Mouse (Mus musculus): ENCODE results near the gene Lcn5. TPM values are rescaled to one million over a fixed set of nuclear protein-coding genes. Genes with fewer than 3 reads are reported as not detected.

Lcn5 gene
- polyA plus RNA-seq, 1 experiment from 2014 or later: not detected

GRCm38 (mm10) chr2:25661245-25661970 lies 3.7 kb downstream of the Lcn5 start:
- Histone ChIP-seq H3K4me1 (ENCODE audit: control insufficient read depth, insufficient read depth, low read length) (no peaks in the 10 kb centered on the region), H3K4me3 (ENCODE audit: low read length) (no peak overlapping the region), H3K4me2 (ENCODE audit: low read depth, low read length) (no peak overlapping the region), H3K27me3 (ENCODE audit: control insufficient read depth, insufficient read depth, low read length) (no peaks in the 10 kb centered on the region), H3K36me3 (ENCODE audit: control insufficient read depth, insufficient read depth) (no peaks in the 10 kb centered on the region), H3K9ac (ENCODE audit: low read length) (no peak overlapping the region), H3K27ac (ENCODE audit: low read length) (no peak overlapping the region), H3K9me3 (replicated peaks; ENCODE audit: control insufficient read depth, low read length) (no peaks in the 10 kb centered on the region)
- 76% methylated on average over 6 of the region's 6 CpGs for WGBS
- ATAC-seq (replicated peaks; ENCODE audit: extremely low read depth, insufficient read depth, low FRiP score): no peak

DNA sequence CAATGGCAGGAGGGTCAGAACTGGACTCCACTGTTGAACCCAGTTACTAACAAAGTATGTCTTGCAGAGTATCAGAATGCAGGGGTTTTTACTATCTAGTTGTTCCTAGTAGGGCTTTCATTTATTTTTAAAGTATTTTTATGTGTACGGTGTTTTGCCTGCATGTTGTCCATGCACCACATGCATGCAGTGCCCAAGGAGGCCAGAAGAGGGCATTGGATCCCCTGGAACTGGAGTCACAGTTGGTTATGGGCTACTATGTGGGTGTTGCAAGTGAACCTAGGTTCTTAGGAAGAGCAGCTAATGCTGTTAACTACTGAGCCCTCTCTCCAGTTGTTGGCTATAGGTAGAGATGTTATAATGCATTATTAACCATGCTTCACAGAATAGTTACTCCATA lies 5.8 kb downstream of the Lcn5 start:
- no peaks in the 10 kb centered on the region for H3K36me3 ChIP-seq (ENCODE audit: control insufficient read depth, insufficient read depth)
- H3K9me3 ChIP-seq (replicated peaks; ENCODE audit: control insufficient read depth, low read length): no peaks in the 10 kb centered on the region
- H3K4me3 ChIP-seq (ENCODE audit: low read length): no peak overlapping the region
- H3K4me2 ChIP-seq (ENCODE audit: low read depth, low read length): no peak overlapping the region
- no peak overlapping the region for H3K27ac ChIP-seq (ENCODE audit: low read length)
- H3K27me3 ChIP-seq (ENCODE audit: control insufficient read depth, insufficient read depth, low read length): no peaks in the 10 kb centered on the region
- no peak overlapping the region for H3K9ac ChIP-seq (ENCODE audit: low read length)
- H3K4me1 ChIP-seq (ENCODE audit: control insufficient read depth, insufficient read depth, low read length): no peaks in the 10 kb centered on the region
- WGBS: 57% methylated on average over 1 of the region's 1 CpGs
- ATAC-seq (replicated peaks; ENCODE audit: extremely low read depth, insufficient read depth, low FRiP score): no peak

GRCm38 (mm10) chr2:25664125-25664524 lies 6.4 kb downstream of the Lcn5 start:
- Histone ChIP-seq H3K27me3 (ENCODE audit: control insufficient read depth, insufficient read depth, low read length) (no peaks in the 10 kb centered on the region), H3K4me3 (ENCODE audit: low read length) (no peak overlapping the region), H3K27ac (ENCODE audit: low read length) (no peak overlapping the region), H3K4me2 (ENCODE audit: low read depth, low read length) (no peak overlapping the region), H3K9ac (ENCODE audit: low read length) (no peak overlapping the region), H3K36me3 (ENCODE audit: control insufficient read depth, insufficient read depth) (no peaks in the 10 kb centered on the region), H3K4me1 (ENCODE audit: control insufficient read depth, insufficient read depth, low read length) (no peaks in the 10 kb centered on the region), H3K9me3 (replicated peaks; ENCODE audit: control insufficient read depth, low read length) (no peaks in the 10 kb centered on the region)
- no peak for ATAC-seq (replicated peaks; ENCODE audit: extremely low read depth, insufficient read depth, low FRiP score)
- WGBS: 68% methylated on average over 5 of the region's 5 CpGs

DNA sequence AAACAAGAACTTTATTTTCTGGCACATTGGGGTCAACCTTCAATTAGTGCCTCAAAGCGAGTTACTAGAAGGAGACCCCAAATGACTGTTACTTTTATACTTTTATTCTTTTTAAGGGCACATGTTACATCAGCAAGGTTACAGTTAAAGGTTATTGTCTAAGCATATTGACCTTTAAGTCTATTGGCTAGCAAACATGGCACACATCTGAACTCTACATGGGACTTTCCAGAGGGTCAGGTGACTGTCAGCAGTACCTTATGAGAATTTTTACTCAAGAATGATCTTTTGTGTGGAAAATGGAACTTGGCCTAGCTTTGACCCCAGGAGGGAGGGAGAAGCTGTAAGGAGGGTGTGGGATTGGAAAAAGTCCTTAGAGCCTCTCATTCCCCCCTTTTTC lies 8.8 kb downstream of the Lcn5 start:
- no peak for ATAC-seq (replicated peaks; ENCODE audit: extremely low read depth, insufficient read depth, low FRiP score)
- H3K27ac ChIP-seq (ENCODE audit: low read length): no peak overlapping the region
- H3K4me3 ChIP-seq (ENCODE audit: low read length): no peak overlapping the region
- H3K36me3 ChIP-seq (ENCODE audit: control insufficient read depth, insufficient read depth): no peaks in the 10 kb centered on the region
- H3K9ac ChIP-seq (ENCODE audit: low read length): no peak overlapping the region
- H3K9me3 ChIP-seq (replicated peaks; ENCODE audit: control insufficient read depth, low read length): no peaks in the 10 kb centered on the region
- H3K27me3 ChIP-seq (ENCODE audit: control insufficient read depth, insufficient read depth, low read length): no peaks in the 10 kb centered on the region
- H3K4me1 ChIP-seq (ENCODE audit: control insufficient read depth, insufficient read depth, low read length): no peaks in the 10 kb centered on the region
- no peak overlapping the region for H3K4me2 ChIP-seq (ENCODE audit: low read depth, low read length)
- WGBS: 56% methylated on average over 1 of the region's 1 CpGs

- Histone ChIP-seq H3K4me2 (ENCODE audit: low read depth, low read length) (no peak within 1 kb of the TSS), H3K9me3 (replicated peaks; ENCODE audit: control insufficient read depth, low read length) (no peaks in the 10 kb centered on the region), H3K4me3 (ENCODE audit: low read length) (no peak within 1 kb of the TSS), H3K9ac (ENCODE audit: low read length) (no peak within 1 kb of the TSS), H3K4me1 (ENCODE audit: control insufficient read depth, insufficient read depth, low read length) (no peaks in the 10 kb centered on the region), H3K27me3 (ENCODE audit: control insufficient read depth, insufficient read depth, low read length) (no peaks in the 10 kb centered on the region), H3K36me3 (ENCODE audit: control insufficient read depth, insufficient read depth) (no peaks in the 10 kb centered on the region), H3K27ac (ENCODE audit: low read length) (no peak within 1 kb of the TSS)
- 83% methylated on average over 3 of the region's 3 CpGs for WGBS
- no peak for ATAC-seq (replicated peaks; ENCODE audit: extremely low read depth, insufficient read depth, low FRiP score)
Observed at GRCm38 (mm10) chr2:25676486-25676885, 18.7 kb downstream of the Lcn5 start, which contains the start of gene Lcn6. Lcn6 (plus strand) TSS chr2:25676786.

DNA sequence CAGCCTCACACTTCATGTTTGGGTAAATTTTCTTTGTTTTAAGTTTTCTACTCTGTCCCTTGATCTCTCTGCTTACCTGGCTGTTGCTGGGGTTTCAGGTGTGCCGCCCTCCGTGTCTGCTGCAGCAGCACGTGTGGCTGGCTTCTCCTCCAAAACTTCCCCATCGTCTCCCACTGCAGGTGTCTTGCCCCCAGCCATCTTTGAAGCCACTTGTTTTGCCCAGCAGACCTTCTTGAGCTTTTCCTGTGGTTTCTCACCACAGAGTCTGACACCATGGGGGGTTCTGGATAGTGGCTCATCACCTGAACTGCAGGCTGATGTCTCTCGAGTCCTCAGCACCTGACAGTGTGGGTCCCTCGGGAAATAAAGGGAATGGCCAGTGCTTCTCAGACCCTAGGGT lies 21.8 kb downstream of the Lcn5 start:
- no peak overlapping the region for H3K4me3 ChIP-seq (ENCODE audit: low read length)
- ATAC-seq (replicated peaks; ENCODE audit: extremely low read depth, insufficient read depth, low FRiP score): no peak
- H3K4me2 ChIP-seq (ENCODE audit: low read depth, low read length): no peak overlapping the region
- H3K9me3 ChIP-seq (replicated peaks; ENCODE audit: control insufficient read depth, low read length): no peaks in the 10 kb centered on the region
- no peak overlapping the region for H3K9ac ChIP-seq (ENCODE audit: low read length)
- no peaks in the 10 kb centered on the region for H3K36me3 ChIP-seq (ENCODE audit: control insufficient read depth, insufficient read depth)
- no peak overlapping the region for H3K27ac ChIP-seq (ENCODE audit: low read length)
- H3K27me3 ChIP-seq (ENCODE audit: control insufficient read depth, insufficient read depth, low read length): no peaks in the 10 kb centered on the region
- H3K4me1 ChIP-seq (ENCODE audit: control insufficient read depth, insufficient read depth, low read length): no peaks in the 10 kb centered on the region
- WGBS: 76% methylated on average over 6 of the region's 6 CpGs

- Histone ChIP-seq H3K27ac (ENCODE audit: low read length) (no peak within 1 kb of the TSS), H3K9ac (ENCODE audit: low read length) (no peak within 1 kb of the TSS), H3K4me3 (ENCODE audit: low read length) (no peak within 1 kb of the TSS), H3K9me3 (replicated peaks; ENCODE audit: control insufficient read depth, low read length) (no peaks in the 10 kb centered on the region), H3K27me3 (ENCODE audit: control insufficient read depth, insufficient read depth, low read length) (no peaks in the 10 kb centered on the region), H3K4me2 (ENCODE audit: low read depth, low read length) (no peak within 1 kb of the TSS), H3K36me3 (ENCODE audit: control insufficient read depth, insufficient read depth) (no peaks in the 10 kb centered on the region), H3K4me1 (ENCODE audit: control insufficient read depth, insufficient read depth, low read length) (no peaks in the 10 kb centered on the region)
- 45% methylated on average over 2 of the region's 2 CpGs for WGBS
- ATAC-seq (replicated peaks; ENCODE audit: extremely low read depth, insufficient read depth, low FRiP score): no peak
Observed at GRCm38 (mm10) chr2:25682426-25682825, 24.7 kb downstream of the Lcn5 start, which contains the start of gene Lcn10. Lcn10 (plus strand) TSS chr2:25682726.

DNA sequence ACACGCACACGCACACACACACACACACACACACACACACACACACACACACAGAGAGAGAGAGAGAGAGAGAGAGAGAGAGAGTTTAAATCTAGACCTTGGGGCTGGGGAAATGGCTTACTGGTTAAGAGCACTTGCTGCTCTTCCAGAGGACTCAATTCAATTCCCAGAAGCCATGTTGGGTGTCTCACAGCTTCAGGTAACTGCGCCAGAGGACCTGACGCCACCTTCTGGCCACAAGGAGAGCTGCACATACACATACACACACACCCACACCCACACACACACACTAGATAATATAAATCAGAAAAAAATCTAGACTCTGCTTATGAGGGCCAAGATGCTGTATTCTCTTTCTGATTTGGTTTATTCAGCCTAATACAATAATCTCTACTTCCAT lies 29.2 kb downstream of the Lcn5 start:
- Histone ChIP-seq H3K36me3 (ENCODE audit: control insufficient read depth, insufficient read depth) (no peaks in the 10 kb centered on the region), H3K27me3 (ENCODE audit: control insufficient read depth, insufficient read depth, low read length) (no peaks in the 10 kb centered on the region; the same call in 1 of the 2 replicates), H3K9me3 (replicated peaks; ENCODE audit: control insufficient read depth, low read length) (no peaks in the 10 kb centered on the region), H3K9ac (ENCODE audit: low read length) (no peak overlapping the region), H3K4me3 (ENCODE audit: low read length) (no peak overlapping the region), H3K27ac (ENCODE audit: low read length) (no peak overlapping the region), H3K4me1 (ENCODE audit: control insufficient read depth, insufficient read depth, low read length) (no peaks in the 10 kb centered on the region), H3K4me2 (ENCODE audit: low read depth, low read length) (no peak overlapping the region)
- ATAC-seq (replicated peaks; ENCODE audit: extremely low read depth, insufficient read depth, low FRiP score): no peak
- 59% methylated on average over 4 of the region's 4 CpGs for WGBS

GRCm38 (mm10) chr2:25694605-25695004 lies 36.9 kb downstream of the Lcn5 start:
- H3K4me2 ChIP-seq (ENCODE audit: low read depth, low read length): no peak overlapping the region
- no peak overlapping the region for H3K27ac ChIP-seq (ENCODE audit: low read length)
- H3K9me3 ChIP-seq (replicated peaks; ENCODE audit: control insufficient read depth, low read length): no peaks in the 10 kb centered on the region
- H3K27me3 ChIP-seq (ENCODE audit: control insufficient read depth, insufficient read depth, low read length): no peaks in the 10 kb centered on the region; the same call in none of the 2 replicates
- no peak for ATAC-seq (replicated peaks; ENCODE audit: extremely low read depth, insufficient read depth, low FRiP score)
- H3K4me1 ChIP-seq (ENCODE audit: control insufficient read depth, insufficient read depth, low read length): no peaks in the 10 kb centered on the region
- H3K9ac ChIP-seq (ENCODE audit: low read length): no peak overlapping the region
- no peak overlapping the region for H3K4me3 ChIP-seq (ENCODE audit: low read length)
- H3K36me3 ChIP-seq (ENCODE audit: control insufficient read depth, insufficient read depth): no peaks in the 10 kb centered on the region
